Mouse (Mus musculus) hindbrain, embryonic 12.5 days (tissue): ENCODE measurements around the gene Jaml. TPM values are rescaled to one million over a fixed set of nuclear protein-coding genes. Genes with fewer than 3 reads are reported as not detected.
A peak's percentile ranks its signal among the peaks of the same experiment; 100 is the strongest.

ENCODE experiments used
- ATAC-seq: fragments of 200-750 bp; cut with Nextera tagmentation; 2 replicates; pipeline ENCODE4 v1.8.0; 2017; ENCODE audit warnings: moderate TSS enrichment; ENCODE audit not compliant: low FRiP score
- H3K27ac ChIP-seq: fragments of 300-500 bp; sonication (generic); 2 replicates; pipeline ENCODE4 v1.5.1; 2016; ENCODE audit warnings: mild to moderate bottlenecking
- H3K27me3 ChIP-seq: fragments of 300-500 bp; sonication (generic); 2 replicates; pipeline ENCODE4 v1.6.1; 2016; ENCODE audit warnings: mild to moderate bottlenecking
- H3K36me3 ChIP-seq: fragments of 300-500 bp; sonication (generic); 2 replicates; pipeline ENCODE4 v1.6.1; 2016; ENCODE audit warnings: mild to moderate bottlenecking
- H3K4me1 ChIP-seq: fragments of 300-500 bp; sonication (generic); 2 replicates; pipeline ENCODE4 v1.6.1; 2016
- H3K4me2 ChIP-seq: fragments of 300-500 bp; sonication (generic); replicated peaks from 2 replicates; pipeline ENCODE4 v1.6.1; 2016; ENCODE audit warnings: mild to moderate bottlenecking
- H3K4me3 ChIP-seq: fragments of 300-500 bp; sonication (generic); 2 replicates; pipeline ENCODE4 v1.5.1; 2016; ENCODE audit warnings: mild to moderate bottlenecking
- H3K9ac ChIP-seq: fragments of 300-500 bp; sonication (generic); 2 replicates; pipeline ENCODE4 v1.6.1; 2016; ENCODE audit warnings: mild to moderate bottlenecking, moderate library complexity
- H3K9me3 ChIP-seq: fragments of 300-500 bp; sonication (generic); replicated peaks from 2 replicates; pipeline ENCODE4 v1.6.1; 2016; ENCODE audit warnings: mild to moderate bottlenecking
- WGBS: fragments of 180-500 bp; shearing (Covaris S2); methylation state at CpG from one replicate; pipeline ENCODE4 v1.1.7; 2016; 5-methylcytosine and 5-hydroxymethylcytosine counted together
- polyA plus RNA-seq: library from polyadenylated mRNA; unstranded; fragments of >200 nt; fragmentation: Nextera tagmentation; extraction: Ambion mirVana; gene quantifications from 2 replicates; pipeline ENCODE4 v1.2.1, GENCODE M21; 2016

Gene Jaml
- polyA plus RNA-seq, 1 experiment from 2014 or later, result not detected

DNA sequence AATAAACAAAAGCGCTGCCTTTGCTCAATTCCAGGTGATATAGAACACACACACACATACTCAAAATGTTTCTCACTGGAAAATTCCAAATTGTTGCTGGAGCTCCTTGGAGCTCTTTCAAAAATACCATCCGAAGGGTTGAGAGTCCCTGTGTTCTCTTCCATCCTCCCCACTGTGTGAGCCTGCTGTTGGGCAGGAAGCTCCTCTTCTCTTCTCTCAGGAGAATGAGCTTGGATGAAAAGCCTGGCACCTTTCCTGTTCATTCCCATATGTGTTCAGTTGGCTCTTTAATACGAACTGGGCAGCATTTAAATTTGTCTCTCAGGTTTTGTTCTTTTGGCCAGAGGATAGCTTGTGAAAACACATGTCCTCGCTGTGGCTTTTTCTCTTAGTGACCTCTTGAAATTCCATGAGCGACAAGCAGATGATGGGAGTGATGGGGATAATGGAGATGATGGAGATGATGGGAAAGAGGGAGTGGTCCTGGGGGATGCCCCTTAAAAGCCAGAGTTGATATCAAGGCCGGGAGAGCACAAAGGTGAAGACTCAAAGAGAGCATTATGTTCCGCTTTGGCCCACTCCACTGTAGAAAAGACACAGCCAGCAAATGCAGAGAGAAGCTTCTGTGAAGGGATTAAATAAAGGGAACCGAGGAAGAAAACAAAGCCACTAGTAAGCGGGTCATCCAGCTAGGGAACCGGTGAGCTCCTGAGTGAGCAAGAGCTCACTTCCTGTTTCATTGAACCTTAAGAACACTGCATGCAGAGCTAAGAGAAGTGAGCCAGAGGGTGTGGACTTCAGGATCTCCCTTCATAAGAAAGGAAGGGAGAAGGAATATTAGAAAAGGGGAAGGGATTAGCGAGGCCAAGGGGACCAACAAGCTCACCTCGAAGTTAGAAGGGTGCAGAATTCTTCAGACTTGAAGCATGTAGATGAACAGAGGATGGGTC, 7.0 kb downstream of the Jaml start:
- Histone ChIP-seq H3K4me1 (no peaks in the 10 kb centered on the region), H3K4me3 (no peak overlapping the region), H3K36me3 (no peaks in the 10 kb centered on the region), H3K27ac (no peak overlapping the region), H3K4me2 (no peak overlapping the region), H3K9ac (no peak overlapping the region), H3K9me3 (no peaks in the 10 kb centered on the region), H3K27me3 (no peaks in the 10 kb centered on the region)
- 77% methylated on average over 12 of the region's 12 CpGs for WGBS
- no peak for ATAC-seq

DNA sequence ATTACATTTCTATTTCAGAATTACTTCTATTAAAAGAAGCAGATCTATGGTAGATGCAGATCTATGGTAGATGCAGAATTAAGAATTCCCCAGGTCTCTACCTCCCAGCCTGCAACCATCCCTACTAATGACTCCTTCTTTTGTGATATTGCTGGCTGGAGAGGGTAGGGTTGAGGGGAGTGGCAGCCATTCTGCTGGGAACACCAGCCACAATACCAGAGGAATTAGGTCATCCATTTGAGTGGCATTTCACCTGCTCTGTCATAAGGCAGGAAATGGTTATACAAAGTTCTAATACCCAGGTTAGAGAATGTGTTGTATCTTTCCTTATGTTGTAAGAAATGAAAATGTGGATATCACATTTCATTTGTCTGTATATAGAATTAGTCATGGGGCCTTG, 9.1 kb downstream of the Jaml start:
- no peaks in the 10 kb centered on the region for H3K27me3 ChIP-seq
- no peaks in the 10 kb centered on the region for H3K36me3 ChIP-seq
- H3K4me3 ChIP-seq, result no peak overlapping the region
- no peaks in the 10 kb centered on the region for H3K9me3 ChIP-seq
- no peak for ATAC-seq
- no peak overlapping the region for H3K4me2 ChIP-seq
- H3K27ac ChIP-seq, result no peak overlapping the region
- no peaks in the 10 kb centered on the region for H3K4me1 ChIP-seq
- no peak overlapping the region for H3K9ac ChIP-seq

DNA sequence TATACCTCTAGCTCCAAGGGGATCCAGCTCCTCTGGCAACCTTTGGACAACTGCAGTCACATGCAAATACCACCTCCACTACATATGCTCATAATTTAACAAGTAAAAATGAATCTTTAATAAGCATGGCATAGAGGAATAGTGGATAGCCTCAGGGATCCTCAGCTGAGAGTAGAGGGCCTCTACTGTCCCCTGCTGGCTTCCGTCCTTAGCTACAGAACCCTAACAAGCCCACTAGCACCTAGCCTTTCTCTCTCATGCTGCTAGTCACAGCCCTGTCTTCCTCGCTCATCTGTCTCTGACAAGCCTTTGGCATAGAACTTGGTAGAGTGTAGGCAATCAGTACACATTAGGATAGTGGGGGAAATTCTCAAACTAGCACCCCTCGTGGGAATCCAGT, 11.8 kb downstream of the Jaml start:
- Histone ChIP-seq H3K9me3 (no peaks in the 10 kb centered on the region), H3K9ac (no peak overlapping the region), H3K4me3 (no peak overlapping the region), H3K27ac (no peak overlapping the region), H3K36me3 (no peaks in the 10 kb centered on the region), H3K4me2 (no peak overlapping the region), H3K27me3 (0 out of 2 replicates have a peak, but pooled peaks cover 3% of the 10 kb centered on the region), H3K4me1 (no peaks in the 10 kb centered on the region)
- 54% methylated on average over 3 of the region's 3 CpGs for WGBS
- no peak for ATAC-seq

DNA sequence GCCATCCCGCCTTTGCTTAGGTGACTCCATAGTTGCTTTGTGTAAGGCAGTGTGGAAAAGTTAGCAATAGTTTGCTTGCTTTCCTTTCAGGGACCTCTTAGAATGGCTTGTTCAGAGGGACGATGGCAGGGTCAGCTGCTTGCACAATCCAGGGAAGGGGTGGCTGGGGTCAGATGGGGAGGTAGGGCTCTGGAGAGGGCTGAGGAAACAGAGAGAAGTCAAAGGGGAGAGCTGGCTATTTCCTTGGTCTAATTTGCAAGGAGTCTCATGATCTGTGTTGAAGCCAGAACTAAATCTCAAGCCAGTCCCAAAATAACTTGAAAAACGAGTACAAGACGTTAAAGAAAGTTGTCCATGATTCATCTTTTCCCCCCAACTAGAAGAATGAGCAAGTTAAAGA, 13.7 kb downstream of the Jaml start:
- no peak overlapping the region for H3K27ac ChIP-seq
- no peak overlapping the region for H3K4me2 ChIP-seq
- no peak overlapping the region for H3K9ac ChIP-seq
- WGBS, result 75% methylated on average over 4 of the region's 4 CpGs
- no peak overlapping the region for H3K4me3 ChIP-seq
- H3K36me3 ChIP-seq, result no peaks in the 10 kb centered on the region
- no peaks in the 10 kb centered on the region for H3K4me1 ChIP-seq
- ATAC-seq, result no peak
- no peaks in the 10 kb centered on the region for H3K9me3 ChIP-seq
- H3K27me3 ChIP-seq, result 0 out of 2 replicates have a peak, but pooled peaks cover 3% of the 10 kb centered on the region

DNA sequence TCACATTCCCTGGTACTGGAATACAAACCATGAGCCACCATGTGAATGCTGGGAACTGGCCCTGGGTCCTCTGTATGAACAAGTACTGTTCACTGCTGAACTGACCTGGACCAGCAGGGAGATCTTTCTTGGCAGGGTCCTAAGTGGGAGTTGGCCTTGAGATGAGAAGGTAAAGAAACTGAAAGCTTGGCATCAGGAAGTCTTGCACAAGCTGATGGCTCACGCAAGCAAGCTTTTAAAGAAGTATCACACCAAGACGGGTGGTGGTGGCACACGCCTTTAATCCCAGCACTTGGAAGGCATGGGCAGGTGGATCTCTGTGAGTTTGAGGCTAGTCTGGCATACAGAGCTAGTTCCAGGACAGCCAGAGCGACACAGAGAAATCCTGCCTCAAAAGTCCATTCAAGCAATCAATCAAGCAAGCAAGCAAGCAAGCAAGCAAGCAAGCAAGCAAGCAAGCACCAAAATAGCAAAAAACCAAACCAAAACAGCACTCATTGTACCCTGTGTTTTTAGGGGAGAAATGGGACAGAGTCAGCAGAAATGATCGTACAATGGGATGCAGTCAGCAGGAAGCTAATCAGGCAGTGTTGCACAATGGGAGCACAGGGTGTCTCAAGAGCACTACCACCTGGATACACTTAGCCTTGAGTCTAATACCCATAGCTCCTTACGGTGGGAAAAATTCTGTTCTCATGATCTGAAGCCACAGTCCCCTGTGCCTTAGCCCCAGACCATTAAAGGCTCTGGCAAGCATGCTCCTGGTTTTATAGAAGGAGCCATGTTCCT, 16.4 kb downstream of the Jaml start:
- no peak overlapping the region for H3K27ac ChIP-seq
- 81% methylated on average over 6 of the region's 6 CpGs for WGBS
- no peak overlapping the region for H3K9ac ChIP-seq
- no peaks in the 10 kb centered on the region for H3K9me3 ChIP-seq
- H3K4me3 ChIP-seq, result no peak overlapping the region
- no peak for ATAC-seq
- H3K4me2 ChIP-seq, result no peak overlapping the region
- H3K36me3 ChIP-seq, result no peaks in the 10 kb centered on the region
- no peaks in the 10 kb centered on the region for H3K4me1 ChIP-seq
- H3K27me3 ChIP-seq, result 0 out of 2 replicates have a peak, but pooled peaks cover 3% of the 10 kb centered on the region

DNA sequence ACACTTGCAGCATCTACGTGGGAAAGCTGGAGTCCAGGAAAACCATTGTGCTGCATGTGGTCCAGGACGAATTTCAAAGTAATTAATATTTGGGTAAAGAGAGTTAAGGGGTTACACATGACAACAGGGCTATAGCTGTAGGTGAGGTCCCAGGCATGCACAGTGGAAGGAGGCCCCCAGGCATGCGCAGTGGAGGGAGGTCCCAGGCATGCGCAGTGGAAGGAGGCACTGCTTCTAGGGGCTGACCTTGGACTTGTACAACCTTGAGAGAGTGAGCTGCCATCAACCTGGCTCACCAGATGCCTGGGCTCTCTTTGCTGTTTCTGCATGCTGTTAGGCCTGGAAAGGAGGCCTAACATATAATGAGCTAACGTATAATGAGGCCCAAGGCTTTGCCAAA, 18.9 kb downstream of the Jaml start:
- Histone ChIP-seq H3K9me3 (no peaks in the 10 kb centered on the region), H3K9ac (no peak overlapping the region), H3K36me3 (no peaks in the 10 kb centered on the region), H3K4me1 (no peaks in the 10 kb centered on the region), H3K27me3 (0 out of 2 replicates have a peak, but pooled peaks cover 3% of the 10 kb centered on the region), H3K4me3 (no peak overlapping the region), H3K4me2 (no peak overlapping the region), H3K27ac (no peak overlapping the region)
- no peak for ATAC-seq
- WGBS, result 82% methylated on average over 5 of the region's 5 CpGs

DNA sequence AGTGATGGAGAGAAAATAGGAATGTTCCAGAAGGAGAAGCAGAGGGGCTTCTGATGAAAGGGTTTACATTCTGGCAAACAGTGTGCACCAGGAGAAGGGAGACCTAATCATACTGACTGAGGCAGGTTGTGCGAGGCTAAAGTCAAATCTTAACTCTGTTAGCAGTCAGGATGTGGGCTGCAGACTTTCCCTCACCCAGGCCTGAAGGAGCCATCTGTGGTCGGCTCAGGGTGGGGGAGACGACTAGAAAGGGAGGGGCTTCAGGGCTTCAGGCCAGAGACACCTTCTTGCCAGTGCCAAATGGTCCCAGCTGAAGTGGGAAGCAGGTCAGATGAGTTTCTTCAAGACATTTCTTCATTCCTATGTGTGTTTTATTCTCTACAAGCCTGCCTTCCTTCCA, 19.4 kb downstream of the Jaml start:
- Histone ChIP-seq H3K36me3 (no peaks in the 10 kb centered on the region), H3K9me3 (no peaks in the 10 kb centered on the region), H3K4me2 (no peak overlapping the region), H3K4me1 (no peaks in the 10 kb centered on the region), H3K27ac (no peak overlapping the region), H3K9ac (no peak overlapping the region), H3K4me3 (no peak overlapping the region), H3K27me3 (0 out of 2 replicates have a peak, but pooled peaks cover 3% of the 10 kb centered on the region)
- 66% methylated on average over 3 of the region's 3 CpGs for WGBS
- no peak for ATAC-seq

DNA sequence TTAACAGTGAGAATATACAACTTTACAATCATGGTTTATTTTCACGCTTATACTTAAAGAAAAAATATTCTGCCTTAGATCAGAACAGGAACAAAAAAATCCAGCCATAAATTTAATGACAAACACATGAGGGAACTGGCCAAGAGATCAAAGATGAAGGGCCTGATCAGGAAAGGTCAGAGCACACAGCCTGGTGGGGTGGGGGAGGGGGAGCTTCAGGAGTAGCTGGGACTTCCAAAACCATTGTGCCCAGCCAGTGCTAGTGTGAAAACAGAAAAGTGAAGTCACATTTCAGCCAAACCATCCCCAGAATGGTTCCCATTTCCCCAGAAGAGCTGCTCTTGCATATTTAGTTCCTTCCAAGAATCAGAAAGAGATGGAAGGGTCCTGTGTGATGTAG, 23.5 kb downstream of the Jaml start:
- H3K4me3 ChIP-seq, result no peak overlapping the region

DNA sequence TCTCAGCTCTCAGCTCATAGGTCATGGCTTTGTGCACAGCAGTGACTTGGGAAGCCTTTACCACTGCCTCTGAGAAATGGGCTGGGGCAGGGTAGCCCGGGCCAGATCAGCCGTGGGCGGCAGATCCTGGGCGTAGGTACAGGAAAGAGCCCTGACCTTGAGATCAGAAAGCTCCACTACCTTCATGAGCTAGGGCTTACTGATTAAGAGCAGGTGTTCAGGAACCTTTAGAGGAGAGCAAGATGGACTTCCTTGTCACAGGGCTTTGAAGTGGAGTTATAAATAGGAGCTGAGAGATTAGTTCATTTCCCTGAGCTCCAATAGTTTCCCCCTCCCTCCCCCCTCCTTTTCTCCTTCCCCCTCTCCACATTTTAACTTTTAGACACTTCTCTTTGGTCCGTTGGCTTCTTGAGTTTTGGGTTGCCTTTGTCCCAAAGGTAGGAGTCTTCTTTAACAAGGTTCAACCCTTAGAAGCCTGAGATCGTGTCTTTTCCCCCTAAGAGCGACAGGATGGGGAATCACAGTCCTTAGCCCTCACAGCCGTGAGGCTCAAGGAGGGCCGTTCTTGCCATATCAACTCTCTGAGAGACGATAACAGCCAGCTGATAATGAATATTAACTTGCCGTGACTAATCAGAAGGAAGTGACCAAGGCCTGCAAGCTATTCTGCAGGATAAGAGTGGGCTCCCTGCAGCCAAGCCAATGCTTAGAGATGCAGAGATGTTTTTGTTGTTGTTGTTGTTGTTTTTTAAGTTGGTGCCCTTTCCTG, 24.4 kb downstream of the Jaml start:
- Histone ChIP-seq H3K4me2 (no peak overlapping the region), H3K27me3 (no peaks in the 10 kb centered on the region), H3K27ac (no peak overlapping the region), H3K36me3 (no peaks in the 10 kb centered on the region), H3K4me1 (no peaks in the 10 kb centered on the region), H3K4me3 (no peak overlapping the region), H3K9ac (no peak overlapping the region), H3K9me3 (no peaks in the 10 kb centered on the region)
- WGBS, result 74% methylated on average over 11 of the region's 11 CpGs
- no peak for ATAC-seq

More for the DNA sequence above, 23.5 kb downstream of the Jaml start:
- H3K4me1 ChIP-seq, result no peaks in the 10 kb centered on the region
- H3K4me2 ChIP-seq, result no peak overlapping the region
- no peaks in the 10 kb centered on the region for H3K27me3 ChIP-seq
- H3K36me3 ChIP-seq, result no peaks in the 10 kb centered on the region
- no peaks in the 10 kb centered on the region for H3K9me3 ChIP-seq
- no peak for ATAC-seq
- H3K9ac ChIP-seq, result no peak overlapping the region
- 71% methylated on average over 1 of the region's 1 CpGs for WGBS
- no peak overlapping the region for H3K27ac ChIP-seq

DNA sequence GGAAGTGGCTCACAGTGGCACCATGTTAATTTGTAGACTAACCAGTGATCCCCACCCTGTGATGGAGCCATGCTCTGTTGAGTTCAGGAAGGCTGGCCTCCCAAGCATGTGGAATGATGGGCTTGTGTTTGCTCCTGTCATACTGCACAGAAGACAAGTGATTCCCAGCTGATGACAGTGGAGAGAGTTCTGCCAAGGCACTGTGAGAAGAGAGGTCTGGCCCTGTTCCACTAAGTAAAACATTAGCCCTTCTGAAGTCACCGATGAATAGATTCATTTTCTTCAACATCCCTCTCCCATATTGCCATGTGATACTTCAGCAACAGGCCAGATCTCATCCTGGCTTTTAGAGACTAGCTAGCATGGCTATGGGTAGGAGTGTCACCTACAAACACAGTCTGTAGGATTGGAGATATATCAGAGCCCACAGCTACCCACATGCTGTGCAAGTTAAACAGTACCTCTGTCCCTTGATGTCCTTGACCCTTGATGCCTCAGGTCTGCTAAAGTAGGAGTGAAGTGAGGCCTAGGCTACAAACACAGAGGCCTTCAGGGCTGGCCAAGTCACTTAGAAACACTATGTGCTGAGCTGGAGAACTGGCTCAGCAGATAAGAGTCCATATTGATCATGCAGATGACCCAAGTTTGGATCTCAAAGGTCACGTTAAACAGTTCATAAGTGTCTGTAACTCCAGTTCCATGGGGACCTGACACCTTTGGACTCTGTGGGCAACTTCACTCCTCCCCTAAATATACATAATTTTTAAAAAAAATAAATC, 26.8 kb downstream of the Jaml start:
- H3K9me3 ChIP-seq, result no peaks in the 10 kb centered on the region
- 90% methylated on average over 2 of the region's 2 CpGs for WGBS
- no peak overlapping the region for H3K9ac ChIP-seq
- no peak overlapping the region for H3K4me3 ChIP-seq
- H3K4me1 ChIP-seq, result no peaks in the 10 kb centered on the region
- no peaks in the 10 kb centered on the region for H3K36me3 ChIP-seq
- no peak for ATAC-seq
- no peaks in the 10 kb centered on the region for H3K27me3 ChIP-seq
- no peak overlapping the region for H3K27ac ChIP-seq
- H3K4me2 ChIP-seq, result no peak overlapping the region

DNA sequence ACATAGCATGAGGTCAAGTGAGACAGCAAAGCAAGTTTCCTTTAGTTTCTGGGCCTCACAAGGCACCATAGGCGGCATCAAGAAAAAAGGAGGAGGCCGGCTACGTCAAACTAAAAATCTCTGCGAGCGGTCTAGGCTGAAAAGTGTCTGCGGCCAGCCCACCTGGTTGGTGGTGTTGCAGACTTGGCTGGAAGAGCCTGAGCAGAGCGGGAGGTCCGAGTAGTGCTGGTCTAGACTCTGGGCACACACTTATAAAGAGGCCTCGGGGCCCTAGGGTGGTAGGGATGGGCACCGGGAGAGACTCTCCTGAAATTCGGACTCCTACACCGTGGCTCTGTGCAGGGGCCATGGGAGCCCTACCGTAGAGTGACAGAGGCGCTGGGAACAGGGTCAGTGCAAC, 36.7 kb downstream of the Jaml start:
- Histone ChIP-seq H3K4me2 (peak overlapping the region; percentile 58), H3K9ac (peak overlapping the region; percentile 47), H3K4me1 (peaks cover 17% of the 10 kb centered on the region), H3K36me3 (no peaks in the 10 kb centered on the region), H3K27me3 (peaks cover 8% of the 10 kb centered on the region), H3K4me3 (peak overlapping the region; percentile 36), H3K27ac (0 out of 2 replicates have a peak overlapping the region, but pooled peaks have one; percentile 12), H3K9me3 (no peaks in the 10 kb centered on the region)
- WGBS, result 4% methylated on average over 14 of the region's 14 CpGs
- peak; percentile 48 for ATAC-seq
